Mouse (Mus musculus) kidney, postnatal 4 days (tissue): Measurements from ENCODE around the gene I830077J02Rik.
A peak's percentile ranks its signal among the peaks of the same experiment; 100 is the strongest.
"Not testable (repeated sequence)": the region's sequence is repeated elsewhere in the genome, so short reads cannot be mapped to it uniquely, and the experiment has no call there.

Experiments used
- DNase-seq, 2 experiments: peaks; one replicate each; pipeline ENCODE4 v3.0.0; 2021; ENCODE audit warnings: mixed read lengths in 2 of 2

Gene I830077J02Rik

DNA sequence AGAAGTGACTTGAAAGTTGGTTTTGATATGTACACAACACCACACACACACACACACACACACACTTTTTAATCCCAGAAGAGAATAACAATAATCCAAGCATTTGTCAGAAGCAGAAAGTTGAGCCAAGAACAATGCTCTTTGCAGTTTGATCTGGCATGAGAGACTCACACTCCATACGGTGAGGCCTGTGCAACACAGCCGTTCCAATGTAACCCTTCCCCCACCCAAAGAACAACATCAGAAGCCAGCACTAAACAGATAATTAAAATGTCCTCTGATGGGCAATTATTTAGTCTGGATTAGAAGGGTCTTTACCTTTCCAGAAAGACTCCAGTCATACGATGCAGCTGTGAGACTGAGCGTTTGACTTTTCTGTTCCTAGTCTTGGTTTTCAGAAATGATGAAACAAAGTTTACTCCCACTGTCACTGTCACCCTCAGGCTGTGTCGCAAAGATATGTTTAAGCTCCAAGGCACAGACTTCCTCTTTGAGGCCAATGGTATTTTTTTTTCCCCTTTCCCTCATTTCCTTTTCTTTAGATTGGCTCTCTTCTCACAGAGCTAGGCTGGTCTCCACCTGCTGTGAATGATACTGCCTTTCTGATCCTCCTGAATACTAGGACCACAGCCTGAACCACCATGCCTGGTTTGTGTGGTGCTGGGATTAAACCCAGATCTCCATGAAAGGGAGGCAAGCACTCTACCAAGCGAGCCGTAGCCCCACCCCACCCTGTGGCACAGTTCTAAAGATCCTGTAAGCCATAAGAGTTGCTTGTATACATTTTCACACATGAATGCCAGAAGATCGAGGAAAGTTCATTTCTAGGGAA is at the start of gene I830077J02Rik:
Gene I830077J02Rik, minus strand, starts transcription at position 425 of the 832 bp plus-strand sequence.
- no peak for DNase-seq

DNA sequence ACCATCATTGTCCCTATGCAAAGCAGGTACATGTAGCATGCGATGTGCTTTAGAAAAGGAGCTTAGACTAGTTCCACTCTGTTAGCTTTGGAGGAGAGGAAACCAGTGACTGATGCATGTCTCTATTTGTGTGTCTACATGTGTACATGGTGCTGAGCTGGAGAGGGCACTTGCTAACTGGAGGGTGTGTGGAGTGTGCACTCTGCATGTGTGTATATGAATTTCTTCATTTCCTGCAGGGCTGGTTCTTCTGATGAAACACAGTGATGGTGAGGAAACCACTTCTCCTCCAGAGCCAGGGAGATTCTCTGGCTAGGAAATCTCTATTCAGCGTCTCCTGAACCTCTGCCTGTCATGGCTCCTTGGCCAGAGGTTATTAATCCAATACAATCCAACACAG is 41.7 kb upstream of the I830077J02Rik start:
- DNase-seq = no peak

DNA sequence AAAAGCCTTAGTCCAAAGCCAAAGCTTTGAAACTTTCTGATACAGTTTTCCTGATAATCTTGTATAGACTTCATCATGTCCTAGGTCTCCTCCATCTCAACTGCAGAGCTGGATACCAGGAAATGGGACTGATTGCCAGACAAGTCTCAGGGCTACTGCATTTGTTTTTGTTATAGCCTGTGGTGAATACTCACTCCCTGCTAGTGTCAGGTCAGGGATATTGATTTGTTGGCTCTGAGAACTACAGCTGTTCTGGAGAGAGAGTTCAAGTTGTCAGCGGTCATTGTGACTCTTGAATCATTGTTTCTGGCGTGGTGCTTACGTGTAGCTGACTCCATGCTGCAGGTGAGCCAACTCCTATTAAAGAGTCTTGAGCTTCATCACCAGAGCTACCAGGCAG is 40.9 kb upstream of the I830077J02Rik start, which contains the start of gene Ovgp1:
Gene Ovgp1, plus strand, starts transcription at position 301 of the 400 bp plus-strand sequence.
- no peak for DNase-seq

DNA sequence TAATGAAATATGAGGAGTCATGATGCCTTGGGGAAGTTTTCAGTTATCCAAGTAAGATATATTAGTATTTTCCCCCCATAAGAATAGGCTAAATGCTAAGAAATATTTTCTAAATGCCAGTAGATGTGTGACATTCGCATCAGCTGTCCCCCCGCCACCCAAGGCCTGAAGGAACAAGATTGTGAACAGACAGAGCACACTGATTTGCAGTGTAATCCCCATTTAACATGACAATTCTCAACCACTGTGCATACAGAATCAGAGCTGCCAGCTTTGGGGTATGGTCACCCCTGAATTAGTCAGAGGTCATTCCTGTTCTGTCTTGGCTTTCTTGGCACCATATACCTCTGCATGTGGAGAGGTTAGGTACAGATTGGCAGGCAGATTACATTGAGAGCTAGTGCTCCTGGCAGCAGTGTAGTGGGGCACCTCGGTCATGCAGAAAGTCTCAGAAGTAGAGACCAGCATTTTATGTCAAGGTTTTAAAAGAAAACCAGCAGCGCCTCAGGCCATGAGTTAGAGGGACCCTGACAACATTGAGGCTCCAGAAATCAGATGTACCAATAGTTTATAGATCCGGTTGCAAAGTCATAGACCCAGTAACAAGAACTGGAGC is 39.5 kb upstream of the I830077J02Rik start:
- DNase-seq = no peak

DNA sequence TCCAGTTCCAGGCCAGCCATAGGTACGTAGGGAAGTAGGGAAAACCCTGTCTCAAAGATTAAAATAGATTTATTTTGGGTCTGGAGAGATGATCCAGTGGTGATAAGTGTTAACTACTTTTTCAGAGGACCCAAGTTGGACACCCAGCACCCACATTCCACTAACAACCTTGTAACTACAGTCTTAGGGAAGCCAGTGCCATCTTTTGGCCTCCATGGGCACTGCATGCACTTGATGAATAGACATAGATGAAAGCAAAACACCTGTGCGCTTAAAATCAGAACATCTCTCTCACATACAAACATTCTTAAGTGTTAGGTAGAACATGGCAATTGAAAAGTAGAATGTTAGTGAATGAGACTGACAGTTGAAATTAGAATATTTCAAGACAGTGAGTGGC is 28.2 kb upstream of the I830077J02Rik start:
- peak; percentile 7 to 28 for DNase-seq

DNA sequence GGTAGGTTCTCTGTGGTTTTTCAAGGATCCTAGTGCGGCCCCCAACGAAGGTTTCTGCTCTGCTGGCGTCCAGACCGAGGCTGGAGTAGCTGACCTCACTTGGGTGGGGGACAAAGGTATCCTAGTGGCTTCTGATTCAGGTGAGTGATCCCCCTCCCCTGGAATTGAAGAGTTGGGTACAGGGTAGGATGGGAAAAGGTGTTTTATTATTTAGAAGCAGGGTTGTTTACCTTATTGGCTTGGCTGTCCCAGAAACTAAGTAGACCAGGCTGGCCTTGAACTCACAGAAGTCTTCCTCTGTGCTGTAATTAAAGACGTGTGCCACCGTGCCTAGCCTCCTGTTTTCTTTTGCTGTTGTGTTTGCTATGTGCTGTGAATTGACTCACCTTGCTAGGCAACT is 27.5 kb upstream of the I830077J02Rik start, which contains the start of gene Atp5f1:
Gene Atp5f1, minus strand, starts transcription at position 101 of the 400 bp plus-strand sequence.
- DNase-seq = no peak

DNA sequence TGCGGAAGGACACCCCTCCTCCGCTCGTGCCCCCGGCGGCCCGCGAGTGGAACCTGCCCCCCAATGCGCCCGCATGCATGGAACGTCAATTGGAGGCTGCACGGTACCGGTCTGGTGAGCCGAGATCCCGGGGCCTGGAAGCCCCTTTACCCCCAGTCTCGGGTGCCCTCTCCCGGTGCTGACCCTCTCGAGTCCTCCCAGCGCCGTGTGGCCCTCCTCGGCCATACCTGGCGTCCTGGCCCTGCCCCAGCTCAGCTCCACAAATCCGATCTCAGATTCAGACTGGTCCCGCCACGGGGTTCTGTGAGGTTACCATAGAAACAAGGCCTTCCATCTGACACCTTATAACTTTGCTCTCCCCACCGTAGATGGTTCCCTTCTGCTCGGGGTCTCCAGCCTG is 27.1 kb upstream of the I830077J02Rik start:
- DNase-seq = no peak

DNA sequence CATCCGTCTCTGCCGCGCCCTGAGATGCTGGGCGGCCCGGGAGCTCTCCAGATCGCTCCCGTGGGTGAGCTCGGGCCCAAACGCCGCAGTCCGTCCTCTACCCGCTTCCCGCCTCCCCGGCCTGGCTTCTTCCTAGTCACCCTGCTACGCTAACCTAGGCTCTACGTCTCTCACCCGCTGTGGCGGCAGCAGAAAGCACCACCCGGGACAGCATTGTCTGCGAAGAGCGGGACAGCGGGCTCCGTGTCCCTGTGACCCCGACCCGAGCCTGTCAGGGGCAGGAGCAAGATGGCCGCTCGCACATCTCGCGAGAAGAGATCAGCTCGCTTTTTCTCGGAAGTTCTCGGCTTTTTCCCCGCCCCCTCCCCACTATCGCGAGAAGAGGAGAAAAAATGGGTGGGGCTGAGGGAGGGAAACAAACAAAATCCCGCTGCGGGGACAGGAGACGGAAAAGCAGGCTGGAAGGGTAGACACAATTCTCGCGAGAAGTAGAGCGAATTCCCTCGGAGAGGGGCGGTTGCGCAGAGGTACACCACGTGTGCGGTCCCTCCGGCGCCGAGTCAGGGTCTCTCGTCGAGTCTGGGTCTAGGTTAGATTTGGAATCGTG is 26.6 kb upstream of the I830077J02Rik start, which contains the start of gene Wdr77:
Gene Wdr77, plus strand, starts transcription at position 396 of the 607 bp plus-strand sequence.
- DNase-seq = peak; percentile 96 to 98

DNA sequence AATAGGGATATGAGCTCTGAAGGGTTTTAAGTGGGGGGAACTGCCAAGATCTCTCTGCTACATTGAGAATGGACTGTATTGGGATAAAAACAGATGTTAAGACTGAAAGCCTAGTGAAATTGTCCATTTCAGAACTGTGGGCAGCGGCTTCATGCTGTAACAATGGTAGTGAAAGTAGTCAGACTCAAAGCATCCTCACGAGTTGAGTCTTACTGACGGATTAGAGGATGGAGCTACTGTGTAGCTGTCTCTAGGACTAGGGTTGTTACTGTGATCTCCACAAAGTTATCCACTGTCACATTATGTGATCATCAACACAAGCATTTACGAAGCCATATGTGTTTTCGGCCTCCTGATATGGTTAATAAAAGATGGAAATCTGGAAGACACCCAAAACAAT is 25.7 kb upstream of the I830077J02Rik start:
- no peak for DNase-seq

DNA sequence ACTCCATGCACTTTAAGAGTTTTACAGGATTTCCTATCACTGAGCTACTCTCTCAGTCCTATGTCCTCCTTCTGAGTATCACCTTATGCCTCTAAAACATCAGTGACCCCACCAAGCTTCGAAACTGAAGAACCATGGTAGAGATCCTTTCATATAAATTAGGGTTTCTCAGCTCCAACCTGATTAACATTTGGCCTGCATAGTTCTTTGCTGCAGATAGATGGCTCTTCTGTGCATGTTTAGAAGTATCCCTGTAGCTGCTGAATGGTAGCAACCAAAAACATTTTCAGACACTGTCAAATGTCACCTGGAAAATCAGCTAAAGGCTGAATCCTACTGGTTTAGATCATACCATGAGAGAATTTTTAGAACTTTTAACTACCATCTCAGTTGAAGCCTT is 24.8 kb upstream of the I830077J02Rik start:
- no peak for DNase-seq

DNA sequence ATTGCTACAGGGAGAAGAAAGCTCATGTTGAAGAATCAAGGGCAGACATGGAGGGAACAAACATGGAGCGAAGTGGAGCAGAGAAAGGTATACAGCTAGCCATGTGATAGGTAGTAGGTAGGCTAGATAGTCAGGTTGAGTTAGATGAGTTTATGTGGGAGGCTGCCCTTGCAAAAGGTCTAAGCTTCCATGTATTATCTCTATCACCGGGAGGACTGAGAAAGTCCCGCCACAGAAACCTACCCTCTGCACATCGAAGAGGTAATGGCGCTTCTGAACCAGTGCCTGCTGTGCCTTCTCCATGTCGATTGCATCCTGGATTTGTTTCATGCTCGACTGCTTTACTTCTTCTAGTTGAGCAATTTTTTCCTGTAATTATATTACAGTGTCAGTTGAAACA is 18.9 kb upstream of the I830077J02Rik start:
- no peak for DNase-seq

DNA sequence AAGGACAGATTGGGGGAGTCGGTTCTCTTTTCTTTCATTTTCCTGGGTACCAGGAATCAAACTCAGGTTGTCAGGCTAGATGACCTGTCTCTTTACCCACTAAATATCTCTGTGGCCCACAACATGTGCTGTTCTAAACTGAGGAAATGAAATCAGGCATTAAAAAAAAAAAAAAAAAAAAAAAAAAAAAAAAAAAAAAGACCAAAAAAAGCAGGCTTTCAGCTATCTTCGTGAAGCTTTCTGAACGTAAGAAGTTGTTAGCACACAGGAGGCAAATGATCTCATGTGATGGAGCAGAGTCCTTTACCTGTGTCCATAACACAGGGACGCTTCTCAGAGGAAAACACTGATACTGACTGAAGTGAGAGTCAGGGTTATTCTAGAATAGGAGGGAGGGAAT is 3.6 kb upstream of the I830077J02Rik start:
- no peak for DNase-seq

DNA sequence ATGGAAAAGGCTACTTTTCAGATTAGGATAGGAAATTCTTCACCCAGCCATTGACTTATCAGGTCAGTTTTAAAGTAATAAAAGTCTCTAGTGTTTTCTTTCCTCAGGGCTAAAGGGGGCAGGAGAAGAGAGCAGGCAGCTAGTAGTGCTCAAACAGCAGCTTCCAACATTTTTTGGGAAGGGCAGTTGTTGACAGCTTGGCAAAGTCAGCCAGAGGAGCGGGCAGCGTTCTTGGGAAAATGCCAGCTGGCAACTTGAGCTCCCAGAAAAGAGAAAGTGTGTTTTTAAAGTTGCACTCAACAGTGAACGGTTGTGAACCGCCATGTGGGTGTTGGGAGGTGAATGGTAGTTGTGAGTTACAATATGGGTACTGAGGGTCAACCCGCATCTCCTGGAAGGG is 2.6 kb upstream of the I830077J02Rik start:
- DNase-seq = peak; percentile 53 to 67

DNA sequence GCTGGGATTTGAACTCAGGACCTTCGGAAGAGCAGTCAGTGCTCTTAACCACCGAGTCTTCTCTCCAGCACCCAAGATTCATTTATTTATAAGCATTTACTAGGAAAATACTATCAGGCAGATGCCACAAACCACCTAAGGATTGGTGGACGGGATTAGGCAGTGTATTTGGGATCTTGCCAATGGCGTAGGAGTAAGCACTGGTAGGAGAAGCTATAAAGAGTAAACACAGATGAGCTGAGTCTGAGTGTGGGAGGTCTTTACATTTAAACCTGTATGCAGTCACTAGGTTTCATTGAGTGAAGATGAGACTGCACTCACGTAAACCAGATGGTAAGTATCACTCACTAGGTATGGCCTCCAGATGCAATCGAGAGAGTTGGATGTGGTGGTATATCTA is 1.5 kb upstream of the I830077J02Rik start:
- DNase-seq = no peak

DNA sequence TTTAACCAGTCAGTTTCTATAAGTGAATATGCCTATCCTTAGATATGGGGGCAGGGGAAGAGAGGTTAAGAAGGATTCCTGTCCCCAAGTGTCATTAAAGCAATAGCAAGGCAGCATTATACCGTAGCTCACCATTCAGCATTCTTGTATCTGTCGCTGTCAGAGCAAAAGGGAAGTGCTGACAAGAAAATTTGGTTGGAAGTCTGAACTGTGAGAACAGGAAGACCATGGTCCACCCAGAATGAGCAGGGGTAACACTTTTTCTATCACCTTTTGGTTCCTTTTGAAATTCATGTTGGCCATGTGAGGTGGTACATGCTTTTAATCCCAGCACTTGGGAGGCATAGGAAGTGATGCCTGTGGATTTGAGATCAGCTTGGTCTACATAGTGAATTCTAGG is 1.4 kb downstream of the I830077J02Rik start:
- DNase-seq = no peak

DNA sequence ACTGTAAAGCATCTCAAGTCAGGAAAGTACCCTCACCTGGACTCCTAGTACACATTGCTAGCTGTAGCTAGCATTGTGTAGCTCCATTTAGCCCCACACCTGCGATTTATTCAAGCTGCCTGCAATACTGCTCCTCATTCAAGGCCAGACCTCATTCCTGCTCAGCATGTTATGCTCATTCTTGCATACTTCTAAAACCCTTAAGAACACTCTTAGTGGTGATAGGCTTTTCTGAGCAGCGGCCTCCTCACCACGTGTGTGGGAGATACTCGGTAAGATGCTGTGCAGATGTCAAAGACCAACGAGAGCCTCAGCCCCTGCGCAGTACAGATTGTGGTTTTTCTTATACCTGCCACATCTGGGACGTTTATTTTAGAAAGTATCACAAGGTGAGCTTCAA is 2.6 kb downstream of the I830077J02Rik start:
- no peak for DNase-seq

DNA sequence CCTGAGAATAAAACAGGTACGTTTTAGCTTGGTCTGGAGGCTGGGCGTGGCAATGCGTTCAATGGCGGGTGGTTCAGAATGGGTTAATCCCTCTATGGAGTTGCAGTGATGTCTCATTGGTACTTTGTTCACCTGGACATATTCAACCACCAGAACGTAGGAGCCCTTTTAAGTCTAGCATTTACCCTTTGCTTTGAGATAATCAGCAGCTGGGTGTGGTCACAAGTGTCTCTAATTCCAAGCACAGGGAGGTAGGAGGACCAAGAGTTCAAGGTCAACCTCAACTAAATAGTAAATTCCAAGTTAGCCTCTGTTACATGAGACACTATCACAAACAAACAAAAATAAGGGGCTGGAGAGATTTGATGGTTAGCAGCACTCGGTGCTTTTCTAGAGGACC is 3.7 kb downstream of the I830077J02Rik start:
- no peak for DNase-seq

DNA sequence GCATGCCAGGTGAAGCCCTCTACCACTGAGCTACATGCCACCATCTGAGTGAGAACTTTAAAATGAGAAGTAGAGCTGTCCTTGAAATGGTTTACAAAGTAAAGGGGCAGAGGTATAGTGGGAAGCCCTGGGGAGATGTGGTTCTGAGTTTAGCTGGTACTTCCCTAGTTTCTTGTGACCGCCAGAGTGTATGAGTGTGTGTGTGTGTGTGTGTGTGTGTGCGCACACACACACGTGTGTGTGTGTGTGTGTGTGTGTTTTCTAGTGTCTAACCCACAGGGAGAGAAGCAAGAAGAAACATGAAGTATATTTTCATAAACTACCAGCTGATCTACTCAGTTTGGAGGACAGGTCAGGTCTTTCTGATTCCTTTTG is 4.3 kb downstream of the I830077J02Rik start:
- no peak for DNase-seq

DNA sequence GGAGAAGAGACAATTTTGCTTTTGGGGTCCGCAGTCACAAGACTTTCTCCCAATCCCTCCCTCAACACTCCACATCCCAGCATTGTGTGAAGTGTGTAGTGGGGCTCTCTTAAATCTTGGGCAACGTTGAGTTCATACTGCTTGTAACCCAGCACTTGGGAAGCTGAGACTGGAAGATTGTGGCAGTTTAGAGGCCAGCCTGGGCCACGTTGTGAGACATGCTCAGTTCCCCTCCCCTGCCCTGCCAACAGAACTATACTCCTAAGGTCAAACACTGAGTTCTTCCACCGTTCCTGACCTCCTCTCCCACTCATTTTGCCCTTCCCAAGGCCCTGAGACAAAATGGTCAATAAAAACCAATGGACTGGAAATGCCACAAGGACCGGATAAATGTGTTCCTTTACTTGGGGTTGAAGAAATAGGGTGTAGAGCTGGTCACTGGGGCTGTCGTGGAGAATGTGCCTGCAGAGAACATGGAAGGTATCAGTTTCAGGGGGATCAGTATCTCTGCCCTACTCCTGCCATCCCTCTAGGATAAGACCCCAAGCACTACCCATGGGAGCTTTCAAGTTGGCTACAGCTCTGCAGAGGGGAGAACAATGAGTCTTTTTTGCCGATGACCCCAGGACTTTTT is 4.8 kb downstream of the I830077J02Rik start:
- no peak for DNase-seq

DNA sequence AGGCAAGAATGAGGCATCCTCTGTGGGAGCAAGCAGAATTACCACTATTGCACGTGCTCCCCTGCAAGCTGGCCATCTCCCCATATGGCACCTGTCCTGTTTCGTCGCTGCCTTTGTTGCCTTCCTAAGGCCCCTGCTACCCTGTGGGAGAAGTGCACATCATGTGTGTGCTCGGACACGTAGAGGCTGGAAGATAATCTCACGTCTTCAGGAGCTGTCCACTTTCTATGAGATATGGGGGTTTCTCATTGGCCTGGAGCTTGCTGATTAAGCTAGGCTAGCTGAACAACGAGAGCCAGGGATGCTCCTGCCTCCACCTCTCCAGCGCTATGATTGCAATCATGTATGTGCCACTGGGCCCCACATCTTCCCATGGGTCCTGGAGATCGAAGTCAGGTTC is 7.8 kb downstream of the I830077J02Rik start:
- DNase-seq = no peak

DNA sequence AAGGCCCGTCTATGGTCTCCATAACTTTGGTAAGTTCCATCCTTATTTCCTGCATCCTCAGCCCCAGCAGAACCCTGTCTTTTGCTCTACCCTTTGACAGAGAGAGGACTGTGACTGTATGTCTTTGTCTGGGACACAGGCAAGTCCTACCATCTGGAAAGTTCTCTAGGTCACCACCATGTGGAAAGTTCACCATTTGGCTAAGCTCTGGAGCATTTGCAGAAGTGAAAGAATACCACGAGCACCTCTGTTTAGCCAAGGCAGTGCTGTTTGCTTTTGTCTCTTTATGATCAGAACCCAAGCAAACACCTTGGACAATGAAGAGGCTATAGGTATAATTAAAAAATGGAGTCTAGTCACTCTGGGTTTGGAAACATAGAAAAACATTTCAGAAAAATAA is 10.5 kb downstream of the I830077J02Rik start:
- DNase-seq = no peak

DNA sequence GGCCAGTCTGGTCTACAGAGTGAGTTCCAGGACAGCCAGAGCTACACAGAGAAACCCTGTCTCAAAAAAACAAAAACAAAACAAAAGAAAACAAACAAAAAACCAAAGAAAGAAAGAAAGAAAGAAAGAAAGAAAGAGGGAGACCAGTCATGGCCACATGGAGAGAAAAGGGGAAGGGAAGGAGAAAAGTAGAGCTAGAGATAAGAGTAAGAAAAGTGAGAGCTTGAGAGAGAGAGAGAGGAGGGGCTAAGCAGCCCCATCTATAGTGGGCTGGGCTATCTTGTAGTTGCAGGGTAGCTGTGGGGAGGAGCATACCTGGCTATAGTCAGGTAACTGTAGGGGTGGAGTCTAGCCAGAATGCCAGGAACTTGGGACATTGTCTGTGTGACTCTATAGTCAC is 11.7 kb downstream of the I830077J02Rik start:
- not testable (repeated sequence) for DNase-seq

DNA sequence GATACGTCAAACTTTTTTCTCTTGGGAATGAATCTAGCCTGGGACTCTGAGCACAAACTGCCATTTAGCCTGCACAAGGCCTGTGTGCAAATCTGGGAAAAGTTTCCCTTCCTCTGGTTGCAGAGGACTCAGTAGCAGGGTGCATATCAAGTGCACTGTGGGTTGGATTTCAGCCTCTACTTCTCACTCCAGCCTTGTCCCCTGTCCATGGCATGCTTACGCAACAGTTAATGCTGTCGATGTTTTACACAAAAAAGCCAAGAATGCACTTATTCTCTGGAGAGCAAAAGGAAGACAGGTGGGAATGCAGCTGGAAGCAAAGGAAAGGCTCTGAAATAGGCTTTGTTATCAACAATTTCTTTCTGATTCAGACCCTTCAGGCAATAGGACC is 14.1 kb downstream of the I830077J02Rik start:
- no peak for DNase-seq
